In genomic region chr5:75363832-75364231, GRCm38 (mm10) we compare ENCODE assay signal across 14 mouse cellular contexts.
"Had no signal": no experiment of that assay in that cellular context is flagged by ENCODE, and none has a peak within 500 bp of the region (broad histone marks: within the 10 kb centered on the region; RNA-seq: fewer than 3 reads in every experiment).

No protein-coding gene starts in this region.

- H3K4me3 ChIP-seq: limb, embryonic 12.5 days; lung, embryonic 15.5 days; midbrain, embryonic 15.5 days; neural tube, embryonic 12.5 days had no signal

- H3K9me3 ChIP-seq: limb, embryonic 12.5 days; lung, embryonic 15.5 days; midbrain, embryonic 15.5 days; neural tube, embryonic 12.5 days had no signal

- H3K27ac ChIP-seq: kidney, postnatal 0 days; limb, embryonic 12.5 days; lung, embryonic 15.5 days; midbrain, embryonic 15.5 days; neural tube, embryonic 12.5 days had no signal

- H3K27me3 ChIP-seq: limb, embryonic 12.5 days; lung, embryonic 15.5 days; midbrain, embryonic 15.5 days; neural tube, embryonic 12.5 days had no signal

- H3K36me3 ChIP-seq: limb, embryonic 12.5 days; lung, embryonic 15.5 days; midbrain, embryonic 15.5 days; neural tube, embryonic 12.5 days had no signal

- H3K4me1 ChIP-seq: limb, embryonic 12.5 days; lung, embryonic 15.5 days; midbrain, embryonic 15.5 days; neural tube, embryonic 12.5 days had no signal

- H3K4me2 ChIP-seq: limb, embryonic 12.5 days; lung, embryonic 15.5 days; midbrain, embryonic 11.5 days; midbrain, embryonic 15.5 days; neural tube, embryonic 12.5 days had no signal

- H3K9ac ChIP-seq: limb, embryonic 12.5 days; lung, embryonic 15.5 days; midbrain, embryonic 15.5 days; neural tube, embryonic 12.5 days had no signal

- DNase-seq: kidney, adult 9 months; kidney, postnatal 36 days; layer of hippocampus, adult 9-11 months; layer of hippocampus, postnatal 36 days; lung, postnatal 36 days; thymus, adult 18-20 months; thymus, postnatal 25 days had no signal

- ATAC-seq: intestine, embryonic 16.5 days; midbrain, embryonic 15.5 days had no signal
